Comparison of ENCODE assay signal across 30 mouse cellular contexts in genomic region chr2:121705756-121706155, GRCm38 (mm10).
DNase-seq lines count a peak whose midpoint lies in the region; ATAC-seq and TF ChIP-seq lines count a peak whose summit lies in the region.
"Had no signal": no experiment of that assay in that cellular context is flagged by ENCODE, and none has a peak within 500 bp of the region (broad histone marks: within the 10 kb centered on the region; RNA-seq: fewer than 3 reads in every experiment).

No protein-coding gene starts in this region.

- no peaks in the 10 kb centered on the region for H3K36me3 ChIP-seq in heart, embryonic 10.5 days
- H3K36me3 ChIP-seq in heart, embryonic 11.5 days (ENCODE audit: control insufficient read depth, insufficient read depth, low read length), result no peaks in the 10 kb centered on the region
- H3K36me3 ChIP-seq in midbrain, postnatal 0 days (ENCODE audit: insufficient read depth, low read length), result no peaks in the 10 kb centered on the region
- H3K36me3 ChIP-seq: embryonic facial prominence, embryonic 12.5 days; heart, embryonic 13.5 days; intestine, embryonic 15.5 days; limb, embryonic 12.5 days; liver, embryonic 15.5 days; neural tube, embryonic 12.5 days had no signal

- TF ChIP-seq CTCF in layer of hippocampus, adult 2 months (conservative IDR thresholded peaks at IDR 0.05), result no peak
- TF ChIP-seq CTCF in brain, embryonic 14.5 days (IDR thresholded peaks at IDR 0.05; ENCODE audit: borderline replicate concordance, extremely low read depth, insufficient read depth, insufficient read length), result no peak
- TF ChIP-seq CTCF in midbrain, postnatal 0 days (IDR thresholded peaks at IDR 0.05), result no peak

- TF ChIP-seq POLR2A in brain, embryonic 14.5 days (IDR thresholded peaks at IDR 0.05; ENCODE audit: borderline replicate concordance, extremely low read depth, insufficient read depth, insufficient read length, poor library complexity, severe bottlenecking), result no peak

- no peaks in the 10 kb centered on the region for H3K9me3 ChIP-seq in heart, embryonic 10.5 days
- no peaks in the 10 kb centered on the region for H3K9me3 ChIP-seq in heart, embryonic 11.5 days (replicated peaks; ENCODE audit: control insufficient read depth, low read length)
- H3K9me3 ChIP-seq in midbrain, postnatal 0 days (ENCODE audit: low read length), result no peaks in the 10 kb centered on the region
- H3K9me3 ChIP-seq: embryonic facial prominence, embryonic 12.5 days; heart, embryonic 13.5 days; intestine, embryonic 15.5 days; limb, embryonic 12.5 days; liver, embryonic 15.5 days; neural tube, embryonic 12.5 days had no signal

- H3K27me3 ChIP-seq in heart, embryonic 10.5 days (ENCODE audit: insufficient read depth, poor library complexity, severe bottlenecking), result no peaks in the 10 kb centered on the region
- H3K27me3 ChIP-seq in heart, embryonic 11.5 days (ENCODE audit: control insufficient read depth, insufficient read depth, low read length), result no peaks in the 10 kb centered on the region
- no peaks in the 10 kb centered on the region for H3K27me3 ChIP-seq in midbrain, postnatal 0 days (ENCODE audit: insufficient read depth, low read length)
- H3K27me3 ChIP-seq: embryonic facial prominence, embryonic 12.5 days; heart, embryonic 13.5 days; intestine, embryonic 15.5 days; limb, embryonic 12.5 days; liver, embryonic 15.5 days; neural tube, embryonic 12.5 days had no signal

- no peak overlapping the region for H3K4me2 ChIP-seq in heart, embryonic 11.5 days
- H3K4me2 ChIP-seq in midbrain, postnatal 0 days (ENCODE audit: low read depth, low read length, poor library complexity, severe bottlenecking), result no peak overlapping the region
- H3K4me2 ChIP-seq: embryonic facial prominence, embryonic 12.5 days; heart, embryonic 13.5 days; intestine, embryonic 15.5 days; limb, embryonic 12.5 days; liver, embryonic 15.5 days; lung, embryonic 14.5 days; neural tube, embryonic 12.5 days had no signal

- H3K27ac ChIP-seq in heart, embryonic 10.5 days, result no peak overlapping the region
- H3K27ac ChIP-seq in heart, embryonic 11.5 days (ENCODE audit: low read depth, low read length), result no peak overlapping the region
- H3K27ac ChIP-seq in layer of hippocampus, adult 2 months, result 0 out of 2 replicates have a peak overlapping the region, but pooled peaks have one; percentile 32
- no peak overlapping the region for H3K27ac ChIP-seq in midbrain, postnatal 0 days (ENCODE audit: low read depth, low read length)
- H3K27ac ChIP-seq: embryonic facial prominence, embryonic 12.5 days; gastrocnemius, adult 2 months; heart, embryonic 13.5 days; intestine, embryonic 15.5 days; kidney, postnatal 0 days; limb, embryonic 12.5 days; liver, embryonic 15.5 days; neural tube, embryonic 12.5 days had no signal

- H3K4me3 ChIP-seq in heart, embryonic 10.5 days, result no peak overlapping the region
- H3K4me3 ChIP-seq in heart, embryonic 11.5 days (ENCODE audit: low read depth, low read length), result no peak overlapping the region
- H3K4me3 ChIP-seq in layer of hippocampus, adult 2 months, result no peak overlapping the region
- H3K4me3 ChIP-seq in midbrain, postnatal 0 days (ENCODE audit: low read depth, low read length), result no peak overlapping the region
- H3K4me3 ChIP-seq: embryonic facial prominence, embryonic 12.5 days; gastrocnemius, adult 2 months; heart, embryonic 13.5 days; intestine, embryonic 15.5 days; limb, embryonic 12.5 days; liver, embryonic 15.5 days; neural tube, embryonic 12.5 days had no signal

- WGBS in heart, embryonic 10.5 days, result 48% methylated on average over 2 of the region's 2 CpGs
- 49% methylated on average over 2 of the region's 2 CpGs for WGBS in heart, embryonic 11.5 days (ENCODE audit: insufficient replicate concordance)
- 63% methylated on average over 2 of the region's 2 CpGs for WGBS in midbrain, postnatal 0 days

- peak; percentile 39 for DNase-seq in heart, embryonic 10.5 days (ENCODE audit: low spot score)
- no peak for DNase-seq in layer of hippocampus, adult 2 months (ENCODE audit: low spot score in 2 of 2)
- no peak for DNase-seq in layer of hippocampus, adult 9-10 months (ENCODE audit: low spot score)
- peak; percentile 40 for DNase-seq in brain, embryonic 14.5 days (ENCODE audit: low read depth)
- peak; percentile 48 for DNase-seq in midbrain, postnatal 0 days (ENCODE audit: low spot score)
- DNase-seq in embryo, embryonic 10.5 days (ENCODE audit: low spot score), result no peak
- DNase-seq: adrenal gland, postnatal 25 days; B cell, adult 2 months; cerebellum, adult 2 months; cerebellum, postnatal 25 days; embryo, embryonic 11 days; gastrocnemius, adult 2 months; gastrocnemius, postnatal 36 days; heart, adult 18-20 months; heart, postnatal 10 days; kidney, adult 8-10 months; kidney, postnatal 4 days; layer of hippocampus, adult 9-11 months; lung, embryonic 14.5 days; lung, postnatal 14 days; right cerebral cortex, postnatal 14 days; thymus, postnatal 4 days had no signal

- H3K9ac ChIP-seq in heart, embryonic 11.5 days (ENCODE audit: low read depth, low read length), result no peak overlapping the region
- no peak overlapping the region for H3K9ac ChIP-seq in midbrain, postnatal 0 days (replicated peaks; ENCODE audit: low read length, poor library complexity, severe bottlenecking)
- H3K9ac ChIP-seq: embryonic facial prominence, embryonic 12.5 days; heart, embryonic 13.5 days; intestine, embryonic 15.5 days; limb, embryonic 12.5 days; liver, embryonic 15.5 days; lung, embryonic 14.5 days; neural tube, embryonic 12.5 days had no signal

- peaks cover 6% of the 10 kb centered on the region for H3K4me1 ChIP-seq in heart, embryonic 10.5 days
- H3K4me1 ChIP-seq in heart, embryonic 11.5 days (ENCODE audit: control insufficient read depth, insufficient read depth, low read length), result no peaks in the 10 kb centered on the region; the same call in 1 of the 2 replicates
- no peaks in the 10 kb centered on the region for H3K4me1 ChIP-seq in midbrain, postnatal 0 days (ENCODE audit: insufficient read depth, low read length)
- H3K4me1 ChIP-seq: embryonic facial prominence, embryonic 12.5 days; intestine, embryonic 15.5 days; limb, embryonic 12.5 days; liver, embryonic 15.5 days; neural tube, embryonic 12.5 days had no signal

- ATAC-seq in heart, embryonic 11.5 days (replicated peaks; ENCODE audit: insufficient number of reproducible peaks, low FRiP score, low TSS enrichment), result no peak
- ATAC-seq in midbrain, postnatal 0 days (ENCODE audit: low FRiP score), result no peak
- ATAC-seq: intestine, embryonic 15.5 days had no signal

Comparison
In these comparisons a context has a peak if more than half of its experiments do, and no peak if none do; other contexts are left out.
1. DNase-seq: peak in heart, embryonic 10.5 days (single experiment), brain, embryonic 14.5 days (single experiment) and midbrain, postnatal 0 days (single experiment); none in layer of hippocampus, adult 2 months (0 of 2), layer of hippocampus, adult 9-10 months (single experiment) and embryo, embryonic 10.5 days (single experiment).